Mouse (Mus musculus): ENCODE measurements around the gene Tnn. TPM values are rescaled to one million over a fixed set of nuclear protein-coding genes. Genes with fewer than 3 reads are reported as not detected.

Gene Tnn
- polyA plus RNA-seq, 1 experiment from 2014 or later = not detected

- ATAC-seq (ENCODE audit: low FRiP score) = no peak
- H3K27me3 ChIP-seq (ENCODE audit: control insufficient read depth, insufficient read depth, low read length) = no peaks in the 10 kb centered on the region
- WGBS = 95% methylated on average over 7 of the region's 7 CpGs
Observed at GRCm38 (mm10) chr1:160041264-160041775, 112.1 kb downstream of the Tnn start.

GRCm38 (mm10) chr1:160039951-160040645 is 113.3 kb downstream of the Tnn start:
- no peaks in the 10 kb centered on the region for H3K9me3 ChIP-seq (ENCODE audit: control insufficient read depth, low read length)
- no peak for DNase-seq (ENCODE audit: low spot score)
- no peak overlapping the region for H3K27ac ChIP-seq
- H3K4me2 ChIP-seq (replicated peaks) = no peak overlapping the region
- no peaks in the 10 kb centered on the region for H3K36me3 ChIP-seq (replicated peaks; ENCODE audit: control insufficient read depth, insufficient read depth)
- WGBS = 64% methylated on average over 7 of the region's 7 CpGs
- no peaks in the 10 kb centered on the region for H3K27me3 ChIP-seq (ENCODE audit: control insufficient read depth, insufficient read depth, low read length)
- no peak for ATAC-seq (ENCODE audit: low FRiP score)
- no peak overlapping the region for H3K4me3 ChIP-seq (replicated peaks; ENCODE audit: low read length)
- no peaks in the 10 kb centered on the region for H3K4me1 ChIP-seq (replicated peaks; ENCODE audit: control insufficient read depth, insufficient read depth, low read length)
- no peak overlapping the region for H3K9ac ChIP-seq

More at GRCm38 (mm10) chr1:160041264-160041775, 112.1 kb downstream of the Tnn start:
- Histone ChIP-seq H3K4me3 (replicated peaks; ENCODE audit: low read length) (no peak overlapping the region), H3K9me3 (ENCODE audit: control insufficient read depth, low read length) (no peaks in the 10 kb centered on the region), H3K4me2 (replicated peaks) (no peak overlapping the region), H3K4me1 (replicated peaks; ENCODE audit: control insufficient read depth, insufficient read depth, low read length) (no peaks in the 10 kb centered on the region), H3K36me3 (replicated peaks; ENCODE audit: control insufficient read depth, insufficient read depth) (no peaks in the 10 kb centered on the region), H3K9ac (no peak overlapping the region), H3K27ac (no peak overlapping the region)
- no peak for DNase-seq (ENCODE audit: low spot score)

- 89% methylated on average over 4 of the region's 5 CpGs for WGBS
- H3K27me3 ChIP-seq (ENCODE audit: control insufficient read depth, insufficient read depth, low read length) = no peaks in the 10 kb centered on the region
- H3K4me1 ChIP-seq (replicated peaks; ENCODE audit: control insufficient read depth, insufficient read depth, low read length) = no peaks in the 10 kb centered on the region
- H3K27ac ChIP-seq = no peak overlapping the region
- no peak overlapping the region for H3K4me3 ChIP-seq (replicated peaks; ENCODE audit: low read length)
- H3K4me2 ChIP-seq (replicated peaks) = no peak overlapping the region
- ATAC-seq (ENCODE audit: low FRiP score) = no peak
- DNase-seq (ENCODE audit: low spot score) = no peak
- H3K9me3 ChIP-seq (ENCODE audit: control insufficient read depth, low read length) = no peaks in the 10 kb centered on the region
- H3K36me3 ChIP-seq (replicated peaks; ENCODE audit: control insufficient read depth, insufficient read depth) = no peaks in the 10 kb centered on the region
- H3K9ac ChIP-seq = no peak overlapping the region
Observed at GRCm38 (mm10) chr1:160036996-160037521, 116.3 kb downstream of the Tnn start.

- H3K36me3 ChIP-seq (replicated peaks; ENCODE audit: control insufficient read depth, insufficient read depth) = no peaks in the 10 kb centered on the region
- no peaks in the 10 kb centered on the region for H3K4me1 ChIP-seq (replicated peaks; ENCODE audit: control insufficient read depth, insufficient read depth, low read length)
- H3K27ac ChIP-seq = no peak overlapping the region
- H3K9ac ChIP-seq = no peak overlapping the region
- 79% methylated on average over 3 of the region's 3 CpGs for WGBS
- H3K4me2 ChIP-seq (replicated peaks) = no peak overlapping the region
- ATAC-seq (ENCODE audit: low FRiP score) (no peak), DNase-seq (ENCODE audit: low spot score) (no peak)
- H3K4me3 ChIP-seq (replicated peaks; ENCODE audit: low read length) = no peak overlapping the region
- H3K9me3 ChIP-seq (ENCODE audit: control insufficient read depth, low read length) = no peaks in the 10 kb centered on the region
- H3K27me3 ChIP-seq (ENCODE audit: control insufficient read depth, insufficient read depth, low read length) = no peaks in the 10 kb centered on the region
Observed at GRCm38 (mm10) chr1:160035561-160035960, 117.8 kb downstream of the Tnn start.

Other genes with a start within 250 kb of the Tnn start
- gene 4930523C07Rik, start 109.2 kb downstream of the Tnn start, polyA plus RNA-seq (2014; fragmentation: Nextera tagmentation; extraction: Ambion mirVana) = 2.8 and 2.9 TPM in 2 replicates
- 132 and 145 TPM in 2 replicates for gene Mrps14, start 41.6 kb upstream of the Tnn start, polyA plus RNA-seq (2014; fragmentation: Nextera tagmentation; extraction: Ambion mirVana)
- gene Cacybp, start 59.3 kb upstream of the Tnn start, polyA plus RNA-seq (2014; fragmentation: Nextera tagmentation; extraction: Ambion mirVana) = 279 and 292 TPM in 2 replicates

Data from hindbrain, embryonic 14.5 days (tissue).